Mouse (Mus musculus) cortical plate, adult 2 months (tissue): ENCODE data around the gene Hoxa5. TPM values are rescaled to one million over a fixed set of nuclear protein-coding genes. Genes with fewer than 3 reads are reported as not detected.

ENCODE experiments used
- H3K27ac ChIP-seq: fragments of 200-500 bp; 2 replicates; pipeline ENCODE4 v1.5.1; 2012; ENCODE audit warnings: low read length, control low read depth, inconsistent platforms; ENCODE audit not compliant: insufficient read depth
- H3K4me1 ChIP-seq: fragments of 200-500 bp; 2 replicates; pipeline ENCODE4 v1.6.1; 2011; ENCODE audit warnings: low read length; ENCODE audit not compliant: control insufficient read depth, insufficient read depth
- H3K4me3 ChIP-seq: fragments of 200-500 bp; 2 replicates; pipeline ENCODE4 v1.5.1; 2011; ENCODE audit warnings: mild to moderate bottlenecking, low read length, control low read depth; ENCODE audit not compliant: insufficient read depth
- CTCF ChIP-seq: fragments of 200-500 bp; IDR thresholded peaks from 2 replicates; pipeline ENCODE4 v1.5.1; 2011; ENCODE audit warnings: mild to moderate bottlenecking, control low read depth, low read length; ENCODE audit not compliant: insufficient read depth; ENCODE audit errors: extremely low read depth
- POLR2A ChIP-seq: fragments of 200-500 bp; IDR thresholded peaks from 2 replicates; pipeline ENCODE4 v1.6.1; 2011; ENCODE audit warnings: mild to moderate bottlenecking, low read length, control low read depth; ENCODE audit not compliant: insufficient read depth; ENCODE audit errors: extremely low read depth
- polyA plus RNA-seq: library from polyadenylated mRNA; depleted of rRNA; stranded (reverse); fragments of >200 nt; gene quantifications from 2 replicates; pipeline ENCODE4 v1.2.3, GENCODE M21; 2012

Hoxa5 gene
- polyA plus RNA-seq, 1 experiment, result not detected

- TF ChIP-seq CTCF (no peak), POLR2A (no peak)
- no peaks in the 10 kb centered on the region for H3K4me1 ChIP-seq
Measured at GRCm38 (mm10) chr6:52208072-52208867, 3.9 kb upstream of the Hoxa5 start, which contains the start of gene Hoxa6. Gene Hoxa6 (minus strand): TSS chr6:52208722.

GRCm38 (mm10) chr6:52207684-52207976 lies 3.2 kb upstream of the Hoxa5 start:
- Histone ChIP-seq H3K27ac (no peak overlapping the region), H3K4me1 (no peaks in the 10 kb centered on the region), H3K4me3 (no peak overlapping the region)
- TF ChIP-seq POLR2A (no peak), CTCF (no peak)

More at GRCm38 (mm10) chr6:52208072-52208867, 3.9 kb upstream of the Hoxa5 start, which contains the start of gene Hoxa6:
- Histone ChIP-seq H3K27ac (no peak within 1 kb of the TSS), H3K4me3 (no peak within 1 kb of the TSS)

GRCm38 (mm10) chr6:52206882-52207683 lies 2.7 kb upstream of the Hoxa5 start:
- no peaks in the 10 kb centered on the region for H3K4me1 ChIP-seq
- no peak overlapping the region for H3K27ac ChIP-seq
- no peak overlapping the region for H3K4me3 ChIP-seq
- TF ChIP-seq POLR2A, result no peak
- TF ChIP-seq CTCF, result no peak

- Histone ChIP-seq H3K4me1 (no peaks in the 10 kb centered on the region), H3K4me3 (no peak overlapping the region), H3K27ac (no peak overlapping the region)
- TF ChIP-seq POLR2A (no peak), CTCF (no peak)
Measured at GRCm38 (mm10) chr6:52205638-52206621, 1.5 kb upstream of the Hoxa5 start.

- Histone ChIP-seq H3K4me1 (no peaks in the 10 kb centered on the region), H3K27ac (no peak overlapping the region), H3K4me3 (no peak overlapping the region)
- TF ChIP-seq POLR2A (no peak), CTCF (no peak)
Measured at GRCm38 (mm10) chr6:52205221-52205620, 834 bp upstream of the Hoxa5 start.

- Histone ChIP-seq H3K4me1 (no peaks in the 10 kb centered on the region), H3K27ac (no peak overlapping the region), H3K4me3 (no peak overlapping the region)
- TF ChIP-seq POLR2A, result no peak
- TF ChIP-seq CTCF, result no peak
Measured at GRCm38 (mm10) chr6:52203371-52204049, 877 bp downstream of the Hoxa5 start.

- H3K4me1 ChIP-seq, result no peaks in the 10 kb centered on the region
- no peak overlapping the region for H3K4me3 ChIP-seq
- no peak overlapping the region for H3K27ac ChIP-seq
- no peak for TF ChIP-seq CTCF
- no peak for TF ChIP-seq POLR2A
Measured at GRCm38 (mm10) chr6:52203121-52203370, 1.3 kb downstream of the Hoxa5 start.

GRCm38 (mm10) chr6:52202362-52203120 lies 1.8 kb downstream of the Hoxa5 start:
- Histone ChIP-seq H3K27ac (no peak overlapping the region), H3K4me3 (no peak overlapping the region), H3K4me1 (no peaks in the 10 kb centered on the region)
- TF ChIP-seq CTCF (no peak), POLR2A (no peak)
